Mouse (Mus musculus): ENCODE measurements at regions not wholly inside any gene's neighbourhood (a gene's known extent, or its start where the extent isn't known, plus 50 kb on each side); places are given as distances from the start of the nearest gene placed in this dataset.

DNA sequence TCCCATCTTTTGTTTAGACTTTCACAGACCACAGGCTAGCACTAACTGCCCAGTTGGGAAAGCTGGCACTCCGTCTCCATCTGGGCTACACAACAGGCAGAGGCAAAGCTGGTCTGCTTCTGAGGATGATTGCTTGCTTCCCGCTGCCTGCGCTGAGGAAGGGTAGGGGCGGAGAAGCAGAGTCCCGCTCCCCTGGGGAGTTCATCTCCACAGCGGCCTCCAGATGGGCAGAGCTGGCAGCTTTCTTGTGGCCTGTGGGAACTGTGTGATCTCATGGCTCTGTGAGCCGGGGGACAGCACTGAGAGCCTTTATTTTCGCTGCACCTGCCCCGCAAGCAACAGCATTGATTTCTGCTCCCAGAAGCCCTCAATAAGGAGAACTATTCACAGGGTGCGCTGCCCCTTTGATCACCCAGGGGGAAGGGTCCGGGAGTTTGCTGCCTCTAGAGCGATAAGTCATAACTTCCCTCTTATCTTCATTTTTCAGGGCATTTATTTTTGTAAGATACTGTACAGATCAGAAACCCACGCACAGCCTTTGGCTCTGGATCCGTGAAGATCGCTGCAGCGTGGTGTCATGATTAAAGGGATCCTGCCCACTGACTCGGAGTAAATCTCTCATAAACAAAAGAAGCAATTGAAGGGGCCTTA lies 155.7 kb downstream of the Gm9376 start:
- peak; percentile 10 to 17 for DNase-seq (ENCODE audit: low spot score in 2 of 2)

DNA sequence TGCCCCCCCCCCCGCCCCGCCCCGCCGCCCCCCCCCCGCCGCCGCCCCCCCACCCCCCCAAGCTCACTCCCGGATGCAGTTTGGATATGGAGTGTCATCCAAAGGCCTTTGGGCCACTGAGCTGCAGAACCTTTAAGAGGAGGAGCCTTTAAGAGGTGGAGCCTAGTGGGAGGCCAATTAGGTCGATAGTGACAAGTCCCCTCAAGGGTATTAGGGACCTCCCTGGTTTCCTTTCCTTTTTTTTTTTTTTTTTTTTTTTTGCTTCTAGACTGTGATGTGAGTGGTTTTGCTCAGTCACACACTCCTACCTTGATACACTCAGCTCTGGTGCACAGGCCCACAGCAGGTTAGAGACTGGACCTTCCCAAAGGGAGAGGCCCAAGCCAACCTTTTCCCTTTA lies 156.5 kb downstream of the Gm9376 start:
- no peak for DNase-seq (ENCODE audit: low spot score in 2 of 2)

DNA sequence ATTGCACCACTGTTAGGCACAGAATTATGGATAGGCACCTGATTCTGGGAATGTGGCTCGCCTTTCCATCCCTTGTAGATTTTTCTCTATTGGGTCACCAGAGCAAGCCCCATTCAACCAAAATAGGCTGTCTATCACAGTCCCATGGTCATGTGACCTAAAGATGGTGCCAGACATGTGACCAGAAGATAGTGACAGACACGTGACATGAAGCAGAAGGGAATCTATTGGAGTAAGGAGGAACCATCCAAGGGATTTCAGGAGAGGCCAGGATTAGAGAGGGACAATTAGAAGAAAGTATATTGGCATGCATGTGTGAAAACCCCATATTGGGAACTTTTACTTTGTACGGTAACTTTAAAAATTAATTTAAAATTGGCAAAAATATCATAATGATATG lies 159.8 kb downstream of the Gm9376 start:
- DNase-seq (ENCODE audit: low spot score in 2 of 2) = no peak

DNA sequence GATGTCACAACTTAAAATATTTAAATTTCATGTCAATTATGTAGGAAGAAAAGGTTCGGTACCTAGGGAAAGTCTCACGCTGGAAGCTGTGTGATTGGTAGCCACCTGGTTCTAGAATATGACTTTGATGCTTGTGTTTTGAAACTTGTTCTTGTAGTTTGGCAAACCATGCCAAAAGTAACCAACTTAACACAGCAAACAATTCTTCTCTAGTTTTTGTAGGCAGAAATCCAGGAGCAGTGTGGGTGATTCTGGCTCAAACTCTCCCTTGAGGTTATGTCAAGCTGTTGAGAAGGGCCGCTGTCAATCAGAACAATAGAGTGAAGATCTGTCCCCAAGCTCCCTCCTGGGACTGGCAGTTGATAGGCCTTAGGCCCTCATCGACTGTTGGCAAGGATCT lies 163.5 kb downstream of the Gm9376 start:
- DNase-seq (ENCODE audit: low spot score in 2 of 2) = no peak

- no peak for DNase-seq (ENCODE audit: low spot score in 2 of 2)
These were observed 164.0 kb downstream of the Gm9376 start for GRCm38 (mm10) chr14:118430740-118431139.

DNA sequence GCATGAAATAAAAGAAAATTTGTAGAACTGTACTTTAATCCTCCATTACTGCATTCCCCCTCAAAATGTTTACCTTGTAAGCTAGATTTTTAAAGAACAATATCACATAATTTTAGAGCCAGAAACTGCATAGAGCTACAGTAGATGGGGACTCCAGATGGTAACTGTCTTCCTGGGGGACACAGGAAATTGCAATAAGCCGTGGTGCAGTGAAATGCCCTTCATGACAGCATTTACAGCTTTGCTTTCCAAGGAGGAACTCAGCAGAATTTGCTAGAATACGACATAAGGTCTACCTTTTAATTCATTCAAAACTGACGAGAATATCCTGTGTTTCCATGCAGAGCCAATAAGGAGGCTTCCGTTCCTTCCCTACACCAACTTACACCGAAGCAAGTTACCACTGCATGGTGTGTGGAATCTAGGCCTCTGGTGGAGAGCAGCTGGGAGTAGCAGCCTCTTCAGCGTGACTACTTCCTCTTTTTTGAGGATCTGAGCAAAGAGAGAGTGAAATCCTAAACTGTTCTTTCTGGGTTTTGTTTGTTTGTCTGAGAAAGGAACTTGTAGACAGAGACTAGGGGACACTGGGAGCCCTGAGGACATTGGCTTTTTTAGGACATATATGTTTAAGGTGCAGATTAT lies 164.6 kb downstream of the Gm9376 start:
- DNase-seq (ENCODE audit: low spot score in 2 of 2) = no peak

Data from right cerebral cortex, adult 2 months (tissue).